26 mouse cellular contexts compared by ENCODE assay signal in the genomic region with DNA sequence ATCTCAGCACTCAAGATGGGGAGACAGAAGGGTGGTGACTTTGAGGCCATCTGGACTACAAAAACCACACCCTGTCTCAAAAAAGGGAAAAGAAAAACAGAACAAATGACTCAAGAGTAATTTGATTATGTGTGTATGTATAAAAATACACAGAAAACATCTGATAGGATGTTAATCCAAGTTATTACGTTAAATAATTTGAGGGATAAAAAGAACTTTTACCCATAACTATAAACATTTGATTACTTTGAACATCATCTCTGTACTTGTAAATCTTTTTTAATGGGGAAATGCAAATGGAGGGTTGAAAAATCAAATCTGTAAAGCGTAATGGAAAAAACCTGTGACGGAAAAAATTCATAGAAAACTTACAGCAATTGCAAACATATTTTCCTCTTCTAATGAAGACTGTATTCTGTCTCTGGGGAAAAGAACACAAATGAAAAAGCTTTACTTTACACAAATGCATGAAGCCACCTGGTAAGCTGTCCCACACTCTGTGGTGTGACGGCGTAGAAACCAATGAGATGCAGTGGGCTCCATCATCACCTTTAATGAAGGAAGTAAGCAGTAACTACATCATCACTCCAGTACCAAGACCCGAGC.
"Had no signal": no experiment of that assay in that cellular context is flagged by ENCODE, and none has a peak within 500 bp of the region (broad histone marks: within the 10 kb centered on the region; RNA-seq: fewer than 3 reads in every experiment).

No protein-coding gene starts in this region.

- H3K4me1 ChIP-seq: heart, embryonic 10.5 days; heart, embryonic 12.5 days; hindbrain, embryonic 10.5 days; hindbrain, embryonic 12.5 days; hindbrain, embryonic 15.5 days; kidney, embryonic 15.5 days; limb, embryonic 13.5 days; limb, embryonic 15.5 days; liver, embryonic 12.5 days had no signal

- H3K4me2 ChIP-seq: heart, embryonic 12.5 days; hindbrain, embryonic 12.5 days; hindbrain, embryonic 15.5 days; kidney, embryonic 15.5 days; limb, embryonic 13.5 days; limb, embryonic 15.5 days; liver, embryonic 12.5 days had no signal

- H3K9me3 ChIP-seq: heart, embryonic 10.5 days; heart, embryonic 12.5 days; hindbrain, embryonic 10.5 days; hindbrain, embryonic 12.5 days; hindbrain, embryonic 15.5 days; kidney, embryonic 15.5 days; limb, embryonic 13.5 days; limb, embryonic 15.5 days; liver, embryonic 12.5 days had no signal

- H3K4me3 ChIP-seq: heart, embryonic 10.5 days; heart, embryonic 12.5 days; hindbrain, embryonic 10.5 days; hindbrain, embryonic 12.5 days; hindbrain, embryonic 15.5 days; kidney, embryonic 15.5 days; limb, embryonic 13.5 days; limb, embryonic 15.5 days; liver, embryonic 12.5 days had no signal

- ATAC-seq: hindbrain, postnatal 0 days; intestine, embryonic 16.5 days; liver, embryonic 12.5 days had no signal

- DNase-seq: gastrocnemius, postnatal 14 days; gastrocnemius, postnatal 36 days; heart, adult 18-20 months; heart, postnatal 10 days; heart, postnatal 4 days; kidney, adult 11 months; kidney, adult 2 months; kidney, adult 9 months; kidney, postnatal 14 days; kidney, postnatal 36 days; layer of hippocampus, adult 9-11 months; layer of hippocampus, postnatal 36 days; left cerebral cortex, postnatal 4 days had no signal

- H3K27ac ChIP-seq: heart, embryonic 10.5 days; hindbrain, embryonic 10.5 days; hindbrain, embryonic 12.5 days; hindbrain, embryonic 15.5 days; hindbrain, postnatal 0 days; kidney, embryonic 15.5 days; kidney, postnatal 0 days; limb, embryonic 13.5 days; limb, embryonic 15.5 days; liver, embryonic 12.5 days; liver, embryonic 14.5 days had no signal

- H3K27me3 ChIP-seq: heart, embryonic 12.5 days; hindbrain, embryonic 12.5 days; hindbrain, embryonic 15.5 days; kidney, embryonic 15.5 days; limb, embryonic 13.5 days; limb, embryonic 15.5 days; liver, embryonic 12.5 days had no signal

- H3K9ac ChIP-seq: heart, embryonic 12.5 days; hindbrain, embryonic 12.5 days; hindbrain, embryonic 15.5 days; kidney, embryonic 15.5 days; limb, embryonic 13.5 days; limb, embryonic 15.5 days; liver, embryonic 12.5 days; liver, embryonic 14.5 days had no signal
